Mouse (Mus musculus): ENCODE data around the gene Tbx4.

DNA sequence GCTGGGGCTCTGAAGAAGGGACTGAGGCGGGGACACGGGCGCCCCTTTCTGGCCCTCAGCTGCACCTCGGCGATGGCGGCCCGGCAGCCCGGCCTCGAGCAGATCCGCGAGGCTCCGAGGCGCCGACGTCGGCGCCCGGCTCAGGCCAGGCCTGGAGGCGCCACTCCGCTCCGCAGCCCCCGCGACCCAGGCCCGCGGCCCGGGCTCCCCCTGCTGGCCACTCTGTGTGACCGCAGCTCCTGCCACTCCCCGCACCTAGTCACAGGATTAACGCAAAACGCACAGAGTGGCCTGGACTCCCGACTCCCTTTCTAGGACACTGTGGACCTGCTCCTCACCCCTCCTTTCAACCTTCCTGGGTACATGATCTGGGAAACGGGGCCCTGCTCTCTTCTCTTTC is 44.2 kb upstream of the Tbx4 start:
- peak; percentile 52; the same call in 1 of the 2 replicates for TF ChIP-seq CTCF (IDR thresholded peaks at IDR 0.05; ENCODE audit: borderline replicate concordance, insufficient read depth, low read depth, low read length)
- no peak for TF ChIP-seq POLR2A (IDR thresholded peaks at IDR 0.05; ENCODE audit: borderline replicate concordance, insufficient read depth, low read length)
